Mouse (Mus musculus) layer of hippocampus, adult 18-20 months (tissue): ENCODE results near the gene 4930447C04Rik. TPM values are rescaled to one million over a fixed set of nuclear protein-coding genes. Genes with fewer than 3 reads are reported as not detected.

Experiments used
- DNase-seq, 2 experiments: peaks; one replicate each; pipeline ENCODE4 v3.0.0; 2022; ENCODE audit warnings: low spot score in 2 of 2
- total RNA-seq, 2 experiments: library from RNA; stranded (reverse); gene quantifications; 2 replicates each; pipeline ENCODE4 v1.2.3; 2021

The 4930447C04Rik gene
- total RNA-seq, 2 experiments from 2014 or later: 4.0 to 5.9 TPM

DNA sequence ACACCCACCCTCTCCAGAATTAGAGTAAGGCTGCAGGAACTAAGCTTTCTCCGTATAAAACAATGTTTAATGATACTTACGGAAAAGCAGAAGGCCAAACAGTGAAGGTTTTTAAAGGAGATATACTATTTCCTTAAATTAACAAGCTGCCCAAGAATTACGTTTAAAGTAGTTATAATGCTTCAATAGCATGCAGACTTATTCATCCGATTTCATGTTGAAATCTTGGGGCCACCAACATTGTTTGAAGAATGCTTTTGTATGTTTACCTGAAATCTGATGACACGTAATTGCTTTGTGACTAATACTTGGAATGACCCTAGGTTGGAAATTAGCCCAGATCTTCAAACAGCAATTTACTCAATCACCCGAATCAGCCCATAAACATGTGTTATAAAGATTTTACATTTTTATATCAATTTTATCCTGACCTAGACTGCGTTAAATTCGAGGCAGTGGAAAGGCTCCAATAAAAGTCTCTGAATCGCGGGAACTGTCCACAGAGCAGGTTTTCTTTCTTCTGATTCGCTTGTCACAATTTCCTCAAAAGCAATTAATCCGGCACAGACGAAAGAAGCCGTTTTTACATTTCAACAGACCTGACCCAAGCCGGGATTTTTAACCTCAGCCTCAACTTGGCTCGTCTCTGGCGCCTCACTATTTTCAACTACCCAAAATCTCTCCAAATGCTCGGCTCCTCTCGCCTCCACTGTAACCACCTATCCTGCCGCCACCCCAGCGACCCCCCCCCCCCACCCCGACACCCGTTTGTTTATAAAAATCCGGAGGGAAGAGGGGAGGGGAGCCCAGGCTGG lies 4.0 kb upstream of the 4930447C04Rik start:
- no peak for DNase-seq

DNA sequence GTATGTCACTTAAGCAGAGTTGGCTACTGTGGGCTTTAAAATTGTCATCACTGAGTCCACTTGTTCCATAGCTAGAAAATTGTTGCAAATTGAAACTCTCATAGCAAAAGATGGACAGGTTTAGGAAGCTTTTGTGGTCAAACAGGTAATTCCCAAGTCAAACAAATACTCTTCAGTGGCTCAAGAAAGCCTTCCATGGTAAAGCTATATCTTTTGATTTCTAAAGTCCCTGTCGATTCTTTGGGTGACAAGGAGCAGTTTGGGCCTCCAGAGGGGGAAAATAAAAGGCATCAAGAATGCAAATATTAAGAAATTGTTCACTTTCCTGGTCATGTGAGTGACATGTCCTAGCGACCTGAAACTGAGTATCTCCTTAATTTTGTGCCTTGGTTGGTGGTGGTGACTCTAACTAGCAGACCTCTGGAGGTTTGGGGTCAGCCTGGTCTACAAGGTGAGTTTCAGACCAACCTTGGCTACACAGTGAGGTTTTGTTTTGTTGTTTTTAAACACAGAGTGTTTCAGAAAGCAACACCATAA lies 3.1 kb upstream of the 4930447C04Rik start:
- DNase-seq: no peak

DNA sequence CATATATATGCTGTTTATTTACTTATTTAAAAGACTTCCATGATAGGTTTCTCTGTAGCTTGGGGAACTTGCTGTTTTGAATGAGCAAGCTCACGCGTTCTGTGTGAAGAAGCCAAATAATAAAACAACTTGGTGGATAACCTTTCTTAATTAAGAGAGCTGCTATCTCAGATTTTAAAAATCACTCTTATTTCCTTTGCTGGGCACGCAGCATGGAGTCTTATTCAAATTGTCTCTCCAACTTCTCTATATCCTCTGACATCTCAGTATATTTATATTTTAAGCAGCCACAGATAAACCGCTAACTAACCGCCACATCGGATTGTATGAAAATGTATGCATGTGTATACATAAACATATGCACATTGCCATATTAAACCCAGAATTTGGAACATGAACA lies 1.6 kb upstream of the 4930447C04Rik start:
- DNase-seq: no peak

DNA sequence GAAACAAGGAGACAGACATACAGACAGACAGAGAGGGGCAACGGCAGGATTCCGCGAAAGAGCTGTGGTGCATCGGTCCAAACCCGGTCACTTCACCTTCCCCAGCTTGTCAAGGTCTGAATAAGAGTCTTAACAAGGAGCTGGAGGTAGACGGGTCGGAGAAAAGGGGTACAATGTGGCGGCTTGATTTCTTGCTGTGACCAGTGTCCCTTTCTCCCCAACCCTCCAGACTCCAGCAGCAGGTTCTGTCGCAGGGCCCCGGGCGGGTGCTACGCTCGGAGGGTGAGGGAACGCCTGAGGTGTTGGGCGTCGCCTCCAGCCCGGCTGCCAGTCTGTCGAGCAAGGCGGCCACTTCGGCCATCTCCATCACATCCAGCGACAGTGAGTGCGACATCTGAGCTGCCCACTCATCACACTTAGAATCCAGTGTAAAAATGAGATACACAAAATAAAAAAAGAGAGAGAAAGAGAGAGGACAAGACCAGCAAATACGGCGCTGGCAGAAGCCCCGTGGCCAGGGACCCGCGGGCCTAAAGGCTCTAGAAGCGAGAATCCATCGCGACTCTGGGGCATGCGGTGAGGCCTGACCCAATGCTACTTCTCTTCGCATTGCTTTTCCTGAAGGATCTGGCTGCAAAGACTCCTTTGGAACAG lies 951 bp upstream of the 4930447C04Rik start:
- DNase-seq: no peak

DNA sequence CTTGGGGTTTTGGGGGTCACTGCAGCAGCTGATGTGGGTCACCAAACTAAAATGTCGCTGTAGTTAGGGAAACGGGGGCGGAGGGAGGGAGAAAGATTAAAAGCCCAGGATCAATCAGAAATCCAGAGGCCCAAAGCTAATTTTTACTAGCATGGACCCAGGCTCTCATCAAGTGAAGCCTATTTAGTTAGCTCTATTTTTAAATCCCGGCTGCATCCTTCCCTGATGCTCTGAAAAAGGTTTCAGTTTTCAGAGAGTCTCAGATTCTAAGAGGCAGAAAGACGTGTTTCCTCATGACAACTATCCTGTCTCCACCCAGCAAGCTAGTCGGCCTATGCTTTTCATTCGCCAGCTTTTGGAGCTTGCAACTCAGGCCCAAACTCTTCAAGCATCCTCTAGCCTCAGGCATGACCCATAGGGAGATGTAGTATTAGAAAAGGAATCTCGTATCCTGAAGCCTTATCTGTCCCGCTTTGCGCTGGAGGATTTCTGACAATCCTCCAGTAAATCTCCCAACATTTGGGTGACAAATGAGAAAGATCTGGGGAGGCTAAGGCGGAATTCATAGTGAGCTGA lies 336 bp upstream of the 4930447C04Rik start:
- DNase-seq: no peak

- no peak for DNase-seq
These were observed 958 bp downstream of the 4930447C04Rik start, which contains the start of gene Six6 for GRCm38 (mm10) chr12:72939616-72940015. Gene Six6 (plus strand): TSS chr12:72939892.

GRCm38 (mm10) chr12:72938600-72939490 lies 1.7 kb downstream of the 4930447C04Rik start:
- no peak for DNase-seq

- no peak for DNase-seq
These were observed 2.4 kb downstream of the 4930447C04Rik start for GRCm38 (mm10) chr12:72938176-72938575.

DNA sequence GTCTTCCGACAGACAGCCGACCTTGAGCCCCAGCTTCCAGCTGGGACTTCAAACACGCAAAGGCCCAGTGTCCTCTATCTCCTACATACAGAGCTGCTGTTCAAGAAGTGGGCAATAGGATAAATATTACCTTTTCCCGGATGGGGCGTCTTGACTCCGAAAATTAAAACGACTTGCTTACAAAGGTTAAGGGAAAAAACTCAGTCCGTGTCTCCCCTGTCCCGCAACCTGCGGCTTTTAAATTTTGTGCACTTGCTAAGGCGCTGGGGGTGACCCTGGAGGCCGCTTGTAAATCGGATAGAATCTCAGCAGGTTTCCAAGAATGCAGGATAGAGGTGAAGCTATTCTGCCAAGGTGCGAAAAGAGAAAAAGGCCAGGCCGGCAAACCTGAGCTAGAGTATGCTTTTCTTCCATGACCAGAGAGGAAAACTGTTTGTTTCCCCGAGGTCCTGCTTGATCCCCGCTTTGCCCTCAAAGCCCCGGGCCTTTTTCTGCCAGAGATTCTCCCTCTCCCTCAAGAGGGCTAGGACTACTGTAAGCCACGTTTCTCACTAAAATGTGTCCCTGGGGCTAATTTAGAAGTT lies 2.9 kb downstream of the 4930447C04Rik start:
- DNase-seq: no peak

- DNase-seq: no peak
These were observed 3.8 kb downstream of the 4930447C04Rik start for GRCm38 (mm10) chr12:72936751-72937150.

- no peak for DNase-seq
These were observed 23.2 kb downstream of the 4930447C04Rik start for GRCm38 (mm10) chr12:72917159-72917993.

DNA sequence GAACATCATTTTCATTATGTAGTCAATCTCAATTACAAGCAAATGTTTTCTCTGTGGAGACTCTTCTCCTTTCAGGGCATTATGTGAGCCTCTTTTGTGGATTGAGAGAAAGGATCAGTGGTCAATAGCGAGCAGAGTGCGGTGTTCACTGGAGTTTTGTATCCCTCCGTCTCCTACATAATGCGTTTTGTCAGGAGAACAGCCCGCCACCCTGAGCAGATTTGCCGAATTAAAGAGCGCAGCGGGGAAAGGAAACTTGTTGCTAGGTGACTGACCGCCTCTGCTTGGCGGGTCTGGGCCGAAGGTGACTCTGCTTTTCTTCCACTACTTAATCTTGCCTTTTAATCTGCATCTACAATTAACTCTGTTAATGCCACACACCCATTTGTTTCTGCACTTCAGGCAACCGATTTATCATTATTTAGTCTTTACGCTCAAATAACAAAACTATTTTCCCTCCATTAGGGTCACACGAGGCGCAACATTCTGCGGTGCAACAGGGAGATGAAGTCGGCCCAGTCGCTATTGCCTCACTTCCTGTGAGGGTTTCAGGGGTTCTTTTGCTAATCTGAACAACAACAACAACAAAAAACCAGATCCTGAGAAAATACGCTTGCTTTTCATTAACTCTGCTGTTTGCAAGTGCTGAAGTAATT lies 86.1 kb downstream of the 4930447C04Rik start:
- DNase-seq: no peak

DNA sequence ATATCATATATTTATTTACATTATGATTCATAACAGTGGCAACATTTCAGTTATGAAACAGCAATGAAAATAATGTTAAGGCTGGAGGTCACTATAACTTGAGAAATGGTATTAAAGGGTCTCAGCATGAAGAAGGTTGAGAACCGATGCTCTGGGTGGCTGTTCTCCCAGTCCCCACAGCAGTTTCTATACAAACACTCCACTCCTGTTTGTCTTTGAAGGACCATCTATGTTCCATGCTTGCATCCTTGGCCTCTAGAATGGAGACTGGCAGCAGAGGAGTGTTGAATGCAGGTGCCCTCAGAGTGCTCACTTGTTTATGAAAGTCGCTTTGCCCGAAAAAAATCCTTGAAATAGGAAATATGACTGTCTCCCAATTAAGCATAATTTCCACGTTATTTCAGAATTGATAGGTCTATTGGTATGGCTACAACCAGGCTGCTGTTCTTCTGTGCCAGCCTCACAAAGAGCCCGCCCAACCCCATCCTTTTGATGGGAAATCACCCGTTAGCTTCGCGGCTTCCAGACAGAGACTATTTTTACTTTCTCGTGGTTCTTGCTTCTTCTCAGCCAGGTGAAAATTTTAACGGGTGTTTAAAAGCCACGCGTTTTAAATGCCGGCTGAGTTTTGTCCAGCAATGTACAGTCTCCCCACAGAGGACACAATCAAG lies 87.0 kb downstream of the 4930447C04Rik start:
- DNase-seq: no peak

DNA sequence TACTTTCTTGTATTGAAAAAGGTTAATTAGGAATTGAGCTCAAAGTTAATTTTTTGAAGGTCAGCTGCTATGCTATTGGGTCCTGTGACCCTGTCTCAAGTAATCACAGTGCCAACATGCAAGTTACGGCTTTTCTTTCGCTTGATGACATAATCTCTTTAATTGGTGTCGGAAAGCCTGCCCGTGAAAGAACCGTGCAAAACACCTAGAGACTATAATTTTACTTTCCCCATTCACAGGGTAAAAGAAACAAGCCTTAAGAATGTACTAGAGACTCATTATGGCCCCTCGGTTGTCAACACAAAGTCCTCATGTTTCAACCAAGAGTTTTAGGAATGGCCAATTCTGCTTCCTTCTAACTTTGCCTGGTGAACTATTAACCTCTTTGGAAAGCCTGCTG lies 88.3 kb downstream of the 4930447C04Rik start:
- DNase-seq: no peak

DNA sequence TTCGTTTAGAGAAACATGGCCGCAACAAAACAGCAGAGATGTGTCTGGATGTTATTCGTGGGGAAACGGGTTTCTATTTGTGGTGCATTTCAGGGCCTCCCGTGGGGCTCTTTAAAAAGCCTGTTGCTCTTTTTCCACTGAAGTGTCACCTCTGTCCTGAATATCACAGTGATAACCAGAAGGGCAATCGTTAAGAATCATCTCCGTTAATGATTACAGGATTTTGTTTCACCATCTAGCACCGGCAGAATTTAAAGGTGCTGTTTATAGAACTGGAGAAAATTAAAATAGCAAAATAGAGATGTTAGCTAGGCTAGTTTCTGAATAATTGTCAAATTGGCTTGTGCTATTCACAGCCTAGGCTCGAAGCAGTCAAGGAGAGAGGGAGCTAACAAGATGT lies 90.4 kb downstream of the 4930447C04Rik start:
- DNase-seq: no peak

DNA sequence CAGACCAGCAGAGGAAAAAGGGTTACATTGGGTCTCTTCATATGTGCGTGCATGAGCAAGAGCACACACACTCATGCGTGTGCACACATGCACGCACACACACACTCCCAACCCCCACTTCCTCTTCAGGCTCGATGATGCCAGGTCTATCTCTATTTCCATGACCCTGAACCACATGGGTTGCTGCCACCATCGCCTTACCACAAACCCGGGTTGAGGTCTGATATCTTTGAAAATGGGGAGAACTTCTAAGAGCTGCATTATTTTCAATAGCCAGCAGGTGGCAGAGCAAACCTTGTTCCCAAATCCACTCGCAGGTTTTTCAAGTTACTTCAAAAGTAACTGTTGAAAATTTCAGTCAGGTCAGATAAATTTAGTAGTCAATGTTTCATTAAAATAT lies 92.8 kb downstream of the 4930447C04Rik start:
- peak in 1 of 2 experiments; percentile 61 for DNase-seq

DNA sequence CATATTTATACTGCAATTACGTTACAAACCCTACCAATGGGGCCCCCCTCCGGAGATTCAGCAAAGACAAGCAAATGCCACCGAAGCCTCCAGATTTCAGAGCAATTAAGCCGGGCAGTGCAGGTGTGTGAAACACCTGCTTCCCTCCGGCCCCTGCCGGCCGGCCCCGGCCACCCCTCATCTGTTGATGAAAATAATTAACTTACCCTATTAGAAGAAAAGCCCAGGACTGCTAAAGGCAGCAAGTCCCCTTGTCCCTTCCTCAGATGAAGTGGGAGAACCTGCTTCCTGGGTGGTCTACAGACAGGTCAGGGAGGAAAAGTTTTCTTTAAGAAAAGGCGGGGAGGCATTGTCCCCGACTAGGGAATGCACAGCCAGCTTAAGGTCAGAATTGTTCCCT lies 94.6 kb downstream of the 4930447C04Rik start:
- DNase-seq: no peak

- no peak for DNase-seq
These were observed 96.5 kb downstream of the 4930447C04Rik start for GRCm38 (mm10) chr12:72843973-72844620.
